Mouse (Mus musculus): ENCODE data around the gene Celf3. TPM values are rescaled to one million over a fixed set of nuclear protein-coding genes. Genes with fewer than 3 reads are reported as not detected.
A peak's percentile ranks its signal among the peaks of the same experiment; 100 is the strongest.

Celf3 gene
- polyA plus RNA-seq (2015; fragmentation: Nextera tagmentation; extraction: Ambion mirVana), result 0.39 and 0.74 TPM in 2 replicates

- no peak for DNase-seq (ENCODE audit: low spot score)
Measured at GRCm38 (mm10) chr3:94477981-94478422, at the start of gene Celf3. Gene Celf3, plus strand, starts transcription at chr3:94478295.

- DNase-seq (ENCODE audit: low spot score), result no peak
Measured at GRCm38 (mm10) chr3:94430980-94431379, 47.1 kb upstream of the Celf3 start.

DNA sequence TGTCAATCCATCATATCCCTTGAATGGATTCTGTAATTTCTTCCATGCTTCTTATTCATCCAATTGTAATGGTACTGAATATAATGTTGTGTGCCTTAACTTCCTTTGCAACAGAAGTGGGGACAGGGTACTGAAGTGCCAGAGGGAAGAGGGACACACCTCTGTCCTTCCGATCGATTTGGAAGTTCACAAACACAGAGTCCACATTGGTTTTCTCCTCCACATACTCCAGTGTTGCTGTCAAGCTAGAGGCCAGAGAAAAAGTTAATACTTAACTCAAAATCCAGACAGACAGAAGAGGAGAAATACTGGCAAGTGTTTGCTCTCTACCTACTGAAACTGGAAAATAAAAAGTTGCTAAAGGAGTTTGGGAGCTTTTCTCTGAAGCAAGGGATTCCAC is 43.8 kb upstream of the Celf3 start:
- DNase-seq (ENCODE audit: low spot score), result no peak

- DNase-seq (ENCODE audit: low spot score), result no peak
Measured at GRCm38 (mm10) chr3:94436420-94436819, 41.7 kb upstream of the Celf3 start.

DNA sequence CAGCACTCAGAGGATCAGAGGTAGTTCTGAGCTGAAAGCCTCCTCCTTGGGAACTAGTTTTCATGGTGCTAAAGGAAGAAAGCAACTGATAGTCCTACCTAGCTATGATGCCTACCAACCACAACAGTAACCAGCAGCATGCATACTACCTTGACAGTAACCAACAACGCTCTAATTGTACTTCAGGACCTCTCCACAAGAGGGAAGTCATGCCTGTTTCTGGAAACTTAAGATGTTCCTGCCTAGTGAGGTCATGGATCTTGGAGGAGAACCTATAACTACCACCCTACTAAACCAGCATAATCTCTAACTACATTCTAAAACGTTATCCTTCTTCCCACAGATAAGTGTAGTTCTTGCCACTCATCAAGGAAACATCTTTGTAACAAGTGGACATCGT is 36.9 kb upstream of the Celf3 start:
- DNase-seq (ENCODE audit: low spot score), result peak; percentile 46

- DNase-seq (ENCODE audit: low spot score), result peak; percentile 96
Measured at GRCm38 (mm10) chr3:94442951-94443596, 35.0 kb upstream of the Celf3 start, which contains the start of gene Mrpl9. Gene Mrpl9, plus strand, starts transcription at chr3:94443318.

- peak; percentile 37 for DNase-seq (ENCODE audit: low spot score)
Measured at GRCm38 (mm10) chr3:94443597-94443964, 34.5 kb upstream of the Celf3 start, which contains the start of gene Oaz3. Gene Oaz3, minus strand, starts transcription at chr3:94443915.

GRCm38 (mm10) chr3:94449377-94449776 is 28.7 kb upstream of the Celf3 start:
- no peak for DNase-seq (ENCODE audit: low spot score)

DNA sequence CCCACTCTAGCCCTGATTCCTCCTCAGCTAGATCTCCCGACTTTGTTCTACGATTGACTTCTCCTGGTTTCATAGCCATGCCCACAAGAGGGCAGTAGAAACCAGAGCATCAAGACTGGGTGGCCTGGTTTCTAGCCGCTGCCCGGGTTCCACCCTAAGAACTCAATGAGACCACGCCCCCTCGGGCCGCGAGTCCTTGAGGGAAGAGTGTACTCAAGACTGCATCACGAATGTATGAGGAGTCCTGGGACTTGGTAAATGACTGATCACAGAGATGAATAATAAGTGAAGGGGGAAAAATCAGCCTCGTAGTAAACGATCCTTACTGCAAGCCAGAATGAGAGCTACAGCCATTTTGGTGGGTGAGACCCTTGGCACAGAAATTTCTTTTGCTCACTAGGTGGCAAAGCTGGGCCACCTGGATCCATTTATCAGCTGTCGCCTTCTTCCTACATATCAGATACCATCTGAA is 21.5 kb upstream of the Celf3 start:
- peak; percentile 87 for DNase-seq (ENCODE audit: low spot score)

GRCm38 (mm10) chr3:94457055-94457454 is 21.0 kb upstream of the Celf3 start:
- DNase-seq (ENCODE audit: low spot score), result no peak

DNA sequence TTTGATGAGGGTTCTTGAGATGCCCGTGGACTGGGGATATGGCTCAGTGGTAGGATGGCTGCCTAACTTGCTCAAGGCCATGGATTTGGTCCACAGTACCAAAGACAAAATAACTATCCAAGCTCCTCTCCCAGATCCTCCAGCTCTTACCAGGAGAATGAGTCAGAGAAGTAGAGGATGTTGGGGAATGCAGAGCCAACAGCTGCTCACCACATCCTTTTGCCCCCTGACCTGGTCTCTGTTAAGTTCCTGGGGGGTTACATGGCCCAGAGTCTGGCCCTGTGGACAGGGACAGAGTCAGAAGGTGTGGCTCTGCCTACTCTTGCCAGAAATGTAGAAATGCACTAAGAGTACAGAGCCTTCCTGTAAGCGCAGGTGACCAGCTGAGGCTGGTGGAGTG is 18.3 kb upstream of the Celf3 start:
- DNase-seq (ENCODE audit: low spot score), result no peak

DNA sequence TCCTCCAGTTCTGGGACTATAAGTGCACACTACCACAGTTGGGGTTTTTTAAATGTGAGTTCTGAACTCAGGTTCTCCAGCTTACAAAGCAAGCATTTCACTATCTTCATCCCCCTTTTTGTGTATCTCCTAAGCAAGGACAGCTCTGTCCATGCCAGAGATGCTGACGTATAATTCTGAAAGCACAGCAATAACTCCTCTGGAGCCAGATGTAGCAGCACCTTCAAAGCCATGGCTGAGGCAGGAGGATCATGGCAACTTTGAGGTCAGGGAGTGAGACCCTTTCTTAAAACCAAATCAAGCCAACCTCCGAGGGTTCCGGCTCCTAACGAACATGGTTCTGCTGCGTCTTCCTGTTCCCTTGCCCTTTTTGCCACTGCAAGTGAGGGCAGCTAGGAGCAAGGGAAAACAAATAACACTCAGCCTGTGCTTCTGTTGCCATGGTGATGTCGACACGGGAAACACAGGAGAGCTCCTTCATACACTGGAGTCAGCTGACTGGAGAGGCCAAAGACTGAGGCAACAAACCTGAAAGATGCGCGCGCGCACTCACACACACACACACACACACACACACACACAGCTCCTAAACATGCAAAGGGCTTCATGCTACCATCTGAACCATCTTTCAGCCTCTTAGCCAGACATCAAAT is 14.0 kb upstream of the Celf3 start:
- DNase-seq (ENCODE audit: low spot score), result no peak

GRCm38 (mm10) chr3:94465632-94466430 is 12.3 kb upstream of the Celf3 start:
- no peak for DNase-seq (ENCODE audit: low spot score)

- DNase-seq (ENCODE audit: low spot score), result no peak
Measured at GRCm38 (mm10) chr3:94468931-94469330, 9.2 kb upstream of the Celf3 start.

DNA sequence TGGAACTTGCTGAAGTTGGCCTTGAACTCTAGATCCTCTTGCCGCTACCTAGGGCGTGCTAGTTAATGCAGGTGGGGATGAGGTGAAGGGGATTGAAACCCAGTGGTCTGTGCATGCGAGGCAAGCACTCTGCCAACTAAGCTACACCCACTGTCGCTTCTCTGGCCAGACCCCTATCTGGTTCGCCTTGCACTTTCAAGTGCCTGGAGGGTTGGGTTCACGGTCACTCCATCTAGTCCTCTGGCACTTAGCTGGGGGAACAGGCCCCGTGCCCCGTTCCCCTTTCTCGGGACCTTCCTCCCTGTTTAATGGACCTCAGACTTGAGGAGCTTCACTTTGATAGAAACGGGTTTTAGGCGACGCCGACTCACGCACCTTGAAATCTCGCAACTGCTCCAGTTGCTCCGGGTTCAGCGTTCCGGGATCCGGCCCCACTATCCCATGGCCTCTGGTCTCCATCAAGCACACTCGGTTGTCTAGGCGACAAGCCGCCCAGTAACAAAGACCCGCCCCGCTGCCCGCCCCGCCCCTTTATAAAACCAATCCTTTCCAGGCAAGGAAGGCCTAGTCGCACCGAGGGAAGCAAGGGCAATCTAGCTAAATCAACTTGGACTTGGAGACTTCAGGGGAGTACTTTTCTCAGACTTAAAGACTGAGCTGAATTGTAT is 5.5 kb upstream of the Celf3 start:
- DNase-seq (ENCODE audit: low spot score), result no peak

GRCm38 (mm10) chr3:94473115-94473505 is 5.0 kb upstream of the Celf3 start:
- no peak for DNase-seq (ENCODE audit: low spot score)

GRCm38 (mm10) chr3:94473567-94474232 is 4.4 kb upstream of the Celf3 start:
- DNase-seq (ENCODE audit: low spot score), result no peak

DNA sequence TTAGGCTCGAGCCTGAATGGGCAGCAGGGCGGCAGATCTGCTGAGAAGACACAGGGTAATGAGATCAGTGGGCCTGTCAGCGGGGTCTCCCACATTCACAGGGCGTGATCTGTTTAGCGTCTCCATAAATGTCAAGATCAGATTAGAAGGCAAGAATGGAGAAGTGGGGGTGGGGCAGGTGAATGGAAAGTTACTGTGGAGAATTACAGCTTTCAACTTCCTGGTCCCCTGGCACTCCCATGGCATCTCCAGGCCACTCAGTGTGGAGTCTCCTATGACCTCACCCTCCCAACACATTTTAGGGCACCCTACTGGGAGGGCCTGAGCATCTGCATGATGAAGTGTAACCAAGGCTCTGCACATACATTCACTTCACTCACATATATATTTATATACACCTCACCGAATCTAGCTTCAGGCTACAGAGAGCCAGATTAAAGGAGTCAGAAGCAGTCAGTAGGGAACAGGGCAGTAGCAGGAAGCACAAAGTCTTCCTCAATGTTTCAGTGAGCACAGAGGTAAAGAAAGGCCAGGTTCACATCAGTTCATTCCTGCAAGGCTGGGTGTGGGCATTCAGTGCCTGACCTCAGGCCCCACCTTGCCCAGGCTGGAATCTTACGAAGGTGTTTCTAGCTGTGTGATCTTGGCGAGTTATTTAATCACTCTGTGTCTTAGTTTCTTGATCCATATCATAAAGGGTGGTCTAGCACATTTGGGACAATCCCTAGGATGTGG is 1.6 kb upstream of the Celf3 start:
- DNase-seq (ENCODE audit: low spot score), result no peak

GRCm38 (mm10) chr3:94477444-94477843 is 651 bp upstream of the Celf3 start:
- no peak for DNase-seq (ENCODE audit: low spot score)

DNA sequence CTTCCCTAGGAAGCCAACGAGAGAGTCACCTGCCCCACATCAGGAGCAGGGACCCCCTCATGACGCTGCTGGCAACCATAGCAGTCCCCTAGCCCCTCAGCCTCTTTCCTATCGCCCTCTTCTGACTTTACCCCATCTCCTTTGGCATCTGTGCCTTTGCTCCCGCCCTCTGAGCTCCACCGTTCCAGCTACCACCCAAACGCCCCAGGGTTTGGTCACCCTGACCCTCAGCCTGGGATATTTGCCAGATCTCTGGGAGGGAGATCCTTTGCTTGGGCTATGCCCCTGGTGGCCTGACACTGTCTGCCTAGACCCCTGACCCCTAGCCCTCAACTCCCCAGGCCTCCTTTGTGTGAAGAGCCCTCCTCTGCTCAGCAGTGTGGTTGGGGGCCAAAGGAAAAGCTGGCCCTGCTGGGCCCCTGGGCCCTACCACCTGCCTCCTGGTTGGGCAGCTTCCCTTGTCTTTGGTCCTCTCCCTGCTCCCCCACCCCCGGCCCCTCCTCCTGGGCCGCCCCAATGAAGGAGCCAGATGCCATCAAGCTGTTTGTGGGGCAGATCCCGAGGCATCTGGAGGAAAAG is 585 bp downstream of the Celf3 start:
- no peak for DNase-seq (ENCODE audit: low spot score)

All from thymus, postnatal 0 days (tissue).